Mouse (Mus musculus) liver, adult 2 months (tissue): Measurements from ENCODE around the gene Ccdc158.

Experiments
- CTCF ChIP-seq: fragments of 200-500 bp; IDR thresholded peaks from 2 replicates; pipeline ENCODE4 v1.5.1; 2011; ENCODE audit warnings: low read depth, low read length, control low read depth
- POLR2A ChIP-seq: fragments of 200-500 bp; IDR thresholded peaks from 2 replicates; pipeline ENCODE4 v1.6.1; 2011; ENCODE audit warnings: low read length, control low read depth; ENCODE audit not compliant: insufficient read depth; ENCODE audit errors: extremely low read depth

DNA sequence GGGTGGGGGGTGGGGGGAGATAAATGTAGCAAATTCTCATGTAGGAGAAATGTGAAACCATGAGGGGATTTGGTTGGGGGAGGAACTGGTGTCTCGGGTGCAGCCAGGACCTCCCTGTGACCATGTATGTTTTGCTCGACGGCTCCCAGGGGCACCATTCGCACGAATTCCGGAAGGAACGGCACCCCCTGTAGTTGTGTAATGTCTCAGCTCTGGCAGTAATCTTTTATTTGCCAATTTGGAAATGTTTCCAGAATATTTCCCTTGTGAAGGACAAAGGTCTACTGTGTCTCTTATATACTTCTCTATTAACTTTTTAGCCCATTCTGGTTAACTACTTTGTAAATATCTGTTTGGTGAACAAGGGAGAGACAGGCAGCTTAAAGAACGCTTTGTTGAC is 35.7 kb upstream of the Ccdc158 start:
- no peak for TF ChIP-seq POLR2A
- TF ChIP-seq CTCF: 0 out of 2 replicates have a peak, but pooled peaks have one; percentile 3
